11 mouse cellular contexts compared by ENCODE assay signal in genomic region chr10:5305555-5305954, GRCm38 (mm10).
DNase-seq lines count a peak whose midpoint lies in the region; ATAC-seq and TF ChIP-seq lines count a peak whose summit lies in the region.
"Had no signal": no experiment of that assay in that cellular context is flagged by ENCODE, and none has a peak within 500 bp of the region (broad histone marks: within the 10 kb centered on the region; RNA-seq: fewer than 3 reads in every experiment).

No protein-coding gene starts in this region.

- no peak for ATAC-seq in cerebellum, adult (ENCODE audit: insufficient number of reproducible peaks, low FRiP score, low TSS enrichment)

- H3K27ac ChIP-seq in CH12.LX (ENCODE audit: insufficient read depth, low read depth), result no peak overlapping the region
- peak overlapping the region; percentile 63 for H3K27ac ChIP-seq in gastrocnemius, adult 2 months
- H3K27ac ChIP-seq in midbrain, embryonic 10.5 days (replicated peaks), result no peak overlapping the region
- H3K27ac ChIP-seq: embryonic facial prominence, embryonic 13.5 days had no signal

- in situ Hi-C loops in CH12.LX (cut with MboI; ENCODE audit: low pct_ligation_motif_present, low pct_unique_long_range_greater_than_20kb, low sequenced_read_pairs), result no loop called here

- TF ChIP-seq CTCF in CH12.LX (conservative IDR thresholded peaks at IDR 0.05 in 1 of 2, IDR thresholded peaks at IDR 0.05 in 1 of 2; ENCODE audit: low read depth in 2 of 2, low read length in 2 of 2), result peak in 1 of 2 experiments; percentile 59; a peak in 2 of 4 replicates
- peak; percentile 53 for TF ChIP-seq CTCF in gastrocnemius, adult 2 months (IDR thresholded peaks at IDR 0.05)

- TF ChIP-seq POLR2A in CH12.LX (IDR thresholded peaks at IDR 0.05; ENCODE audit: low read depth, low read length), result no peak

- H3K9ac ChIP-seq in CH12.LX (ENCODE audit: insufficient read depth, low read depth), result no peak overlapping the region
- H3K9ac ChIP-seq: embryonic facial prominence, embryonic 13.5 days had no signal

- H3K36me3 ChIP-seq in CH12.LX (replicated peaks in 1 of 2; ENCODE audit: control insufficient read depth in 1 of 2, insufficient read depth in 1 of 2, low read length in 1 of 2), result no peaks in the 10 kb centered on the region
- H3K36me3 ChIP-seq in midbrain, embryonic 10.5 days, result no peaks in the 10 kb centered on the region
- H3K36me3 ChIP-seq: embryonic facial prominence, embryonic 13.5 days; G1E had no signal

- TF ChIP-seq RAD21 in CH12.LX (IDR thresholded peaks at IDR 0.05; ENCODE audit: low read depth, low read length), result peak; percentile 51

- intact Hi-C loops in gastrocnemius, adult 2 months (cut with DNase I), result no loop called here

- H3K4me2 ChIP-seq in CH12.LX (ENCODE audit: insufficient read depth, low read depth, poor library complexity, severe bottlenecking), result no peak overlapping the region
- H3K4me2 ChIP-seq: embryonic facial prominence, embryonic 13.5 days had no signal

- dilution Hi-C loops in CH12.LX (cut with MboI; ENCODE audit: extremely low pct_ligation_motif_present, extremely low pct_unique_long_range_greater_than_20kb, low sequenced_read_pairs), result no loop called here

- peak; percentile 24 to 38 for DNase-seq in heart, adult 9 months (ENCODE audit: low spot score in 2 of 2)
- no peak for DNase-seq in heart, adult 8-10 months (ENCODE audit: low spot score)
- DNase-seq in CH12.LX (ENCODE audit: extremely low read depth), result peak; percentile 11
- DNase-seq in gastrocnemius, adult 2 months, result peak; percentile 64
- DNase-seq in lung, postnatal 10 days, result peak; percentile 55
- no peak for DNase-seq in adrenal gland, postnatal 14 days
- no peak for DNase-seq in midbrain, embryonic 10.5 days (ENCODE audit: low spot score)
- DNase-seq: layer of hippocampus, postnatal 36 days had no signal

- WGBS in midbrain, embryonic 10.5 days, result 56% methylated on average over 6 of the region's 6 CpGs

- TF ChIP-seq EP300 in CH12.LX (IDR thresholded peaks at IDR 0.05; ENCODE audit: low read length), result no peak

- no peaks in the 10 kb centered on the region for H3K79me2 ChIP-seq in CH12.LX (replicated peaks; ENCODE audit: control insufficient read depth, extremely low read depth, insufficient read depth, poor library complexity, severe bottlenecking)

- H3K4me3 ChIP-seq in CH12.LX (replicated peaks in 1 of 3; ENCODE audit: low read depth in 2 of 3, low read length in 2 of 3, poor library complexity in 1 of 3), result no peak overlapping the region
- H3K4me3 ChIP-seq in gastrocnemius, adult 2 months, result no peak overlapping the region
- H3K4me3 ChIP-seq in midbrain, embryonic 10.5 days, result no peak overlapping the region
- H3K4me3 ChIP-seq: embryonic facial prominence, embryonic 13.5 days had no signal

- no peaks in the 10 kb centered on the region for H3K27me3 ChIP-seq in CH12.LX (replicated peaks)
- no peaks in the 10 kb centered on the region for H3K27me3 ChIP-seq in midbrain, embryonic 10.5 days (ENCODE audit: low read depth, poor library complexity, severe bottlenecking)
- H3K27me3 ChIP-seq: embryonic facial prominence, embryonic 13.5 days had no signal

- H3K4me1 ChIP-seq in CH12.LX (ENCODE audit: control insufficient read depth in 1 of 2, insufficient read depth in 2 of 2), result no peaks in the 10 kb centered on the region
- peaks cover 14% of the 10 kb centered on the region for H3K4me1 ChIP-seq in midbrain, embryonic 10.5 days

- H3K9me3 ChIP-seq in CH12.LX (replicated peaks; ENCODE audit: low read length), result no peaks in the 10 kb centered on the region
- H3K9me3 ChIP-seq in midbrain, embryonic 10.5 days (replicated peaks), result no peaks in the 10 kb centered on the region
- H3K9me3 ChIP-seq: embryonic facial prominence, embryonic 13.5 days; G1E had no signal

TF ChIP-seq in CH12.LX, 34 proteins besides CTCF, POLR2A, EP300 and RAD21:
- TF ChIP-seq BHLHE40 (IDR thresholded peaks at IDR 0.05; ENCODE audit: low read depth, low read length) (no peak), SMC3 (IDR thresholded peaks at IDR 0.05; ENCODE audit: low read depth, low read length) (peak; percentile 49; the same call in 1 of the 2 replicates)

Comparison
In these comparisons a context has a peak if more than half of its experiments do, and no peak if none do; other contexts are left out.
1. DNase-seq: peak in heart, adult 9 months (2 of 2), CH12.LX (single experiment), gastrocnemius, adult 2 months (single experiment) and lung, postnatal 10 days (single experiment); none in heart, adult 8-10 months (single experiment), adrenal gland, postnatal 14 days (single experiment) and midbrain, embryonic 10.5 days (single experiment).